Mouse (Mus musculus) liver, embryonic 15.5 days (tissue): ENCODE measurements around the gene Alg5. TPM values are rescaled to one million over a fixed set of nuclear protein-coding genes. Genes with fewer than 3 reads are reported as not detected.
"Not testable (repeated sequence)": the region's sequence is repeated elsewhere in the genome, so short reads cannot be mapped to it uniquely, and the experiment has no call there.

Source experiments
- ATAC-seq: fragments of 200-750 bp; cut with Nextera tagmentation; 2 replicates; pipeline ENCODE4 v1.8.0; 2017; ENCODE audit warnings: moderate number of reproducible peaks, mild to moderate bottlenecking, moderate library complexity; ENCODE audit not compliant: insufficient read depth
- H3K27ac ChIP-seq: fragments of 300-500 bp; sonication (generic); replicated peaks from 2 replicates; pipeline ENCODE4 v1.5.1; 2015; ENCODE audit warnings: mild to moderate bottlenecking, inconsistent platforms
- H3K27me3 ChIP-seq: fragments of 300-500 bp; sonication (generic); 2 replicates; pipeline ENCODE4 v1.6.1; 2015; ENCODE audit warnings: mild to moderate bottlenecking, inconsistent platforms
- H3K36me3 ChIP-seq: fragments of 300-500 bp; sonication (generic); replicated peaks from 2 replicates; pipeline ENCODE4 v1.6.1; 2015; ENCODE audit warnings: moderate library complexity, mild to moderate bottlenecking, inconsistent platforms
- H3K4me1 ChIP-seq: fragments of 300-500 bp; sonication (generic); replicated peaks from 2 replicates; pipeline ENCODE4 v1.6.1; 2015; ENCODE audit warnings: inconsistent platforms
- H3K4me2 ChIP-seq: fragments of 300-500 bp; sonication (generic); 2 replicates; pipeline ENCODE4 v1.6.1; 2015; ENCODE audit warnings: moderate library complexity, mild to moderate bottlenecking, inconsistent platforms
- H3K4me3 ChIP-seq: fragments of 300-500 bp; sonication (generic); replicated peaks from 2 replicates; pipeline ENCODE4 v1.5.1; 2015; ENCODE audit warnings: mild to moderate bottlenecking, inconsistent platforms
- H3K9ac ChIP-seq: fragments of 300-500 bp; sonication (generic); 2 replicates; pipeline ENCODE4 v1.6.1; 2015; ENCODE audit warnings: moderate library complexity, mild to moderate bottlenecking, inconsistent platforms
- H3K9me3 ChIP-seq: fragments of 300-500 bp; sonication (generic); replicated peaks from 2 replicates; pipeline ENCODE4 v1.6.1; 2016; ENCODE audit warnings: inconsistent platforms
- whole genome bisulfite sequencing: fragments of 180-500 bp; shearing (Covaris S2); methylation state at CpG from one replicate; pipeline ENCODE4 v1.1.7; 2015; ENCODE audit warnings: mixed read lengths; ENCODE audit not compliant: insufficient replicate concordance; 5-methylcytosine and 5-hydroxymethylcytosine counted together
- polyA plus RNA-seq: library from polyadenylated mRNA; unstranded; fragments of >200 nt; fragmentation: Nextera tagmentation; extraction: Ambion mirVana; gene quantifications from 2 replicates; pipeline ENCODE4 v1.2.1, GENCODE M21; 2015

Gene Alg5
- polyA plus RNA-seq, result 21.4 and 21.9 TPM in 2 replicates

DNA sequence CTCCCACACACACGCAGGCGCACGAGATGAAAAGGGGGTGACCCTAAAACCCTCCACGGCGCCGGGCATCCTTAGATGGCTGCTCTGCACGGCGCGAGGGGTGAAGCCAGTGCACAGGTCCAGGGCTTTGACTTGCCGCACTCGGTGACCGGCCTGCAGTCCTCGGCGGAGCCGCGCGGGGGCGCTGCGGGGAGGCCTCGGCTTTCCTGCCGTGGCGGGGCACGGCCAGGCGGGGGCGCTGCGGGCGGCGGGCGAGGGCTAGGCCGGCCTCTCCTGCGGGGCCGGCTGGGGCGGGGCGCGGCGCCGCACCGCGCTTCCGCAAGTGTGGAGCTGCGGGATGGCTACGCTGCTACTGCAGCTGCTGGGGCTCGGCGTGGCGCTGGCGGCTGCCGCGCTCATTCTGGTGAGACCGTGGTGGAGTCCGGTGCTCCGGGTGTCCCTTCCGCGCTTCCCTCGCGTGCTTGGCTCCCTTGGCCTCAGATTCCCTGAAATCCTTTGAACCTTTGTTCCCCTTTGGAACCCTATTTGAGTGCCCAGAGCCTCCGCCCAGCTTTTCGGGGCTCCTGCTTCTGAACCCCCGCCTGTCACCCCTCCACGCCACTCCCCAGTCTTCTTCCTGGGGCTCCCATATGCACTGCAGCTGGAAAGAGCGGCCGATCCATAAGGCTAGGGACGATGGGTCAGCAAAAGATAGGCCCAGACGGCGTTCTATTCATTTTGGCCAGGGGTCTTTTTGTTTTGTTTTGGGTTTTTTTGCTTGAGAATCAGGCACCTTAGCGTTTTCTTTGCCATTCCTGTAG, at the start of gene Alg5, which contains the start of gene Exosc8:
TSS of gene Alg5 (plus strand) at position 293 of the 800 bp plus-strand sequence.
TSS of gene Exosc8 (minus strand) at position 147 of the 800 bp plus-strand sequence.
- H3K4me1 ChIP-seq, result peaks cover 30% of the 10 kb centered on the region
- H3K9ac ChIP-seq, result peak within 1 kb of the TSS; percentile 83
- H3K27ac ChIP-seq, result peak within 1 kb of the TSS; percentile 99
- WGBS, result under 1% methylated on average over 63 of the region's 65 CpGs
- peak within 1 kb of the TSS; percentile 98 for H3K4me2 ChIP-seq
- H3K36me3 ChIP-seq, result peaks cover 41% of the 10 kb centered on the region
- peak within 1 kb of the TSS; percentile 87 for H3K4me3 ChIP-seq
- H3K9me3 ChIP-seq, result no peaks in the 10 kb centered on the region
- peak; percentile 87 for ATAC-seq
- H3K27me3 ChIP-seq, result no peaks in the 10 kb centered on the region

DNA sequence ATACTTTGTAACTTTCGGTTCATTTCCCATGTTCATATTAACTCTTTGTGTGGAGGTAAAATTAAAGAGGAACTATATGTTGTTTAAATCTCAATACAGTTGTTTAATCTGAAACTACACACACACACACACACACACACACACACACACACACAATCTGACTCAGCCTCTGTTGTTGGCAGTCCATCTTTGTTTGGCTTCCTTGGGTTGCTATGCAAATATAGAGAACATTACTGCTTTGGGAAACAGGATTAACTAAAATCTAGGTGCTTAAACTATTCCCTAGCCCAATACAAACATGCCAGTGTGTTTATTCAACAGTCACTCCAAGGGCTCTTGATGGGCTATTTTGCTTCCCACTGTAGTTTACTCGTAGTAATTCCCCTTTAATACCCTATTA, 48.1 kb upstream of the Alg5 start:
- no peaks in the 10 kb centered on the region for H3K36me3 ChIP-seq
- H3K27ac ChIP-seq, result no peak overlapping the region
- no peak overlapping the region for H3K9ac ChIP-seq
- no peak for ATAC-seq
- no peak overlapping the region for H3K4me2 ChIP-seq
- no peaks in the 10 kb centered on the region for H3K27me3 ChIP-seq
- WGBS, result 40% methylated on average over 2 of the region's 2 CpGs
- H3K4me1 ChIP-seq, result 0 out of 2 replicates have a peak, but pooled peaks cover 7% of the 10 kb centered on the region
- no peaks in the 10 kb centered on the region for H3K9me3 ChIP-seq
- H3K4me3 ChIP-seq, result no peak overlapping the region

DNA sequence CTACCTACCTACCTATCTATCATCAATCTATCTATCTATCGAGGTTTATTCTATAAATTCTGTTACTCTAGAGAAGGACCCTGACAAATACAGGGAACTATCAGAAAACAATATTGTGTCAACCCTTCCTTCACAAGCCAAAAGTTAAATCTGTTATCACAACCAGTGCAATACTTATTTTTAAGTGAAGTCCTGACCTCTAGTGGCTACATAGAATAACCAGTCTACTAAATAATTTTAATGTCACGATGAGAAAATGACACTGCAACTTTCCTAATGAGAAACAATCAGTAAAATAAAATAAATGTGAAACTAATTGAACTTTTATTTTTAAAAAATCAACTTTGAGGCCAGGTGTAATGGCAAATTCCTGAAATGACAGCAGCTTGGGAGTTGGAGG, 46.2 kb upstream of the Alg5 start:
- 16% methylated on average over 2 of the region's 2 CpGs for WGBS
- ATAC-seq, result no peak
- H3K27ac ChIP-seq, result no peak overlapping the region
- H3K9me3 ChIP-seq, result no peaks in the 10 kb centered on the region
- no peaks in the 10 kb centered on the region for H3K27me3 ChIP-seq
- H3K4me3 ChIP-seq, result no peak overlapping the region
- H3K4me1 ChIP-seq, result 0 out of 2 replicates have a peak, but pooled peaks cover 8% of the 10 kb centered on the region
- H3K9ac ChIP-seq, result no peak overlapping the region
- H3K4me2 ChIP-seq, result no peak overlapping the region
- no peaks in the 10 kb centered on the region for H3K36me3 ChIP-seq

DNA sequence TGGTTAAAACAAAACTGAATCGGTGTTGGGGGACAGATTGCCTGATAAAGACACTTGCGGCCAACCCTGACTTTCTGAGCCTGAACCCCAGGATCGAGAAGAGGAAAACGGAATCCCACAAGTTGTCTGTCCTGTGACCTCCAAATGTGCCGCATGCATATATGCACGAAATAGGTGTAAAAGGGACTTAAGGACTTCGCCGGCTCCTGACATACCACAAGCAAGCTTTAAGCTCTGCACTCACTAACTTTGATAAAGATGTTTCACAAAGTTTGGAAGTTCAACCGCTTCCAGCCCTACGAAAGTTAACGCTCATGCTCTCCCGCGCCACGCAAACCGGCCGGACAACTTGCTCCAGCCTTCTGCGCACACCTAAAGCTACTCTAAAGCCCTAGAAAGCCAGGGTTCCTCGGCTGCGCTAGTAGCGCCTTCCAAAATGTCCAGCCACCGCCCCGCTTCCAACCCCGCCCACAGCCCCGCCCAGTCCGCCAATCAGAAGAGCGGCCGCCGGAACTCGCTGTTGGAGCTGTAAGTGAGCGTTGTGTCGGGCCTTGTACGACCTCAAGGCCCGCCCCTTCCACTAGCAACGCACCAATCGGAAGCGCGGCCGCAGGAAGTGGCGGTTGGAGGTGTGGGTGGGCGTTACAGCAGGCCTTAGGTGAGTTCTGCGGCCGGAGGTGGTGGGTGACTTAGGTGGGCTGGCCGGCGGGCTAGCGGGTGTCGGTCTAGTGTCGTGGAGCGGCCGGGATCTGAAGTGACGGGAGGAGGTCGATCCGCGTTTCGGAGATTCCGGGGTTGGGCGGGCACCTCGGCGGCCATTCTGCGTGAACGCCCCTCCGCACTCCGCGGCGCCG, 42.9 kb upstream of the Alg5 start, which contains the start of gene Supt20:
TSS of gene Supt20 (plus strand) at position 606 of the 854 bp plus-strand sequence.
- WGBS, result under 1% methylated on average over 65 of the region's 65 CpGs
- Histone ChIP-seq H3K9me3 (no peaks in the 10 kb centered on the region), H3K36me3 (peaks cover 24% of the 10 kb centered on the region), H3K9ac (peak within 1 kb of the TSS; percentile 64), H3K27me3 (no peaks in the 10 kb centered on the region), H3K4me3 (peak within 1 kb of the TSS; percentile 81), H3K4me2 (peak within 1 kb of the TSS; percentile 89), H3K4me1 (peaks cover 16% of the 10 kb centered on the region), H3K27ac (peak within 1 kb of the TSS; percentile 90)
- peak; percentile 98 for ATAC-seq

DNA sequence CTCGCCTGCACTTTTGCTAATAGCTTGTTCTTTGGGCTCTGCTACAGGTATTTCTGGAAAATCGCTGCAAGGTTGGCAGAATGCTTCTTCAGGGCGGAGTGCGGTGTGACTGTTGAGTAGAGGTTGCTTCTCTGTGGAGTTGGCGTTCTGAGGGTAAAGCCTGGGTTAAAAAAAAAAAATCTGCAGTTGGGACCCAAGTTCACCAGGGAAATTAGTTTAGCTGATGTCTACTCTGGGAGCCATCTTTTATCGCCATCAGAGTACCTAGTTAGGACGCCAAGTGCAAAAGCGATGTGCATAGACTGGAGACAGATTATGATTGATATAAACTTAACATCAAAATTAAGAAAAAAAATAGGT, 42.3 kb upstream of the Alg5 start:
- H3K9ac ChIP-seq, result peak overlapping the region; percentile 64
- no peaks in the 10 kb centered on the region for H3K27me3 ChIP-seq
- peak overlapping the region; percentile 89 for H3K4me2 ChIP-seq
- H3K4me1 ChIP-seq, result peaks cover 16% of the 10 kb centered on the region
- peaks cover 29% of the 10 kb centered on the region for H3K36me3 ChIP-seq
- ATAC-seq, result 0 out of 2 replicates have a peak, but pooled peaks have one; percentile 0
- H3K27ac ChIP-seq, result peak overlapping the region; percentile 90
- peak overlapping the region; percentile 81 for H3K4me3 ChIP-seq
- WGBS, result 0% methylated on average over 8 of the region's 8 CpGs
- no peaks in the 10 kb centered on the region for H3K9me3 ChIP-seq

DNA sequence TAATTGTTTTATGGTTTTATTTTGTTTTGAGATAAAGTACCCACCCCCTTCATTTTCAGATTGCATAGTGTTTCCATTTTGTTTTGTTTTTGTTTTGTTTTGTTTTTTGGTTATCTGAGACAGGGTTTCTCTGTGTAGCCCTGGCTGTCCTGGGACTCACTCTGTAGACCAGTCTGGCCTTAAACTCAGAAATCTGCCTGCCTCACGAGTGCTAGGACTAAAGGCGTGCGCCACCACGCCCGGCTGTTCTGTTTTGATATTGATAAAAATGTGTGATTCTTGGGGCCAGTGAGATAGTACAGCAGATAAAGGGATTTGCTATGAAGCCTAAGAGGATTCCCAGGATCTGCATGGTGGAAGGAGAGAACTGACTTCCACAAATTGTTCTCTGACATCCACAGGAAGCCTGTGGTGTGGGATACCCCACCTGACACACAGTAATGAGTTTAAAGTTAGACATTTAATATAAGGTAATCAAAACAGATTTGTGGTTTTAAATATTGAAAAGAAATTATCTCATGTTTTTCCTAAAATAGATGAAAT, 35.5 kb upstream of the Alg5 start:
- no peak overlapping the region for H3K4me2 ChIP-seq
- peaks cover 8% of the 10 kb centered on the region for H3K4me1 ChIP-seq
- H3K9me3 ChIP-seq, result no peaks in the 10 kb centered on the region
- 23% methylated on average over 5 of the region's 5 CpGs for WGBS
- H3K27ac ChIP-seq, result no peak overlapping the region
- no peak overlapping the region for H3K9ac ChIP-seq
- peaks cover 58% of the 10 kb centered on the region for H3K36me3 ChIP-seq
- ATAC-seq, result peak; percentile 44; the same call in 1 of the 2 replicates
- no peaks in the 10 kb centered on the region for H3K27me3 ChIP-seq
- H3K4me3 ChIP-seq, result no peak overlapping the region

DNA sequence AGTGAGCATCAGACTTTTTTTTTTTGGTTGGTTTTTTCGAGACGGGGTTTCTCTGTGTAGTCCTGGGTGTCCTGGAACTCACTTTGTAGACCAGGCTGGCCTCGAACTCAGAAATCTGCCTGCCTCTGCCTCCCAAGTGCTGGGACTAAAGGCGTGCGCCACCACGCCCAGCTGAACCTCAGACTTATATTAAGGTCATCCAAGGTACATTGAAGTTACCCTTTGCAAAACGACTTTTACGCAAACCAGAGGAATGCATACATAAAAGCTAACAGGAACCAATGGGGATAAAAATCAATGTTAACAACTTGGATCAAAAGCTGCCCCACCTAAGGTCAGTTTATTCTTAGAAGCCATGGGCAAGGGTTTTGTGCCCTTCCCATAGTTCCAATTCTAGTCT, 31.2 kb upstream of the Alg5 start:
- 84% methylated on average over 8 of the region's 8 CpGs for whole genome bisulfite sequencing
- H3K4me1 ChIP-seq, H3K4me3 ChIP-seq, H3K9me3 ChIP-seq, H3K4me2 ChIP-seq, H3K27me3 ChIP-seq, ATAC-seq, H3K9ac ChIP-seq, H3K27ac ChIP-seq: not testable (repeated sequence)
- peaks cover 64% of the 10 kb centered on the region for H3K36me3 ChIP-seq

DNA sequence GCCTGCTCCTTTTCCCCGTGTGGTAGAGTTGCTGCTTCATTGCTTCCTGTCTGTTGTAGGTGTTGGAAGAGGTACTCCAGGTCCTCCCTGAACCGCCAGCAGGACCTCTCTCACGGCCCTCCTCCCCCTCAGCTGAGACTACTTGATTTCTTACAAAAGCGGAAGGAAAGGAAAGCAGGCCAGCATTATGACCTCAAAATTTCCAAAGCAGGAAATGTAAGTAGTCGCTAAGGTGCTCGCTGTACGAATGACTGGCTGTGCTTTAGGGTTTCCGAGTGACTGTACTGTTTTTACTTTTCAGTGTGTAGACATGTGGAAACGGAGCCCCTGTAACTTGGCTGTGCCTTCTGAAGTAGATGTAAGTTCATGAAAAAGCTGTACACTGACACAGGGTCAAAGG, 26.4 kb upstream of the Alg5 start:
- Histone ChIP-seq H3K36me3 (peaks cover 82% of the 10 kb centered on the region), H3K4me2 (no peak overlapping the region), H3K9ac (no peak overlapping the region), H3K4me1 (no peaks in the 10 kb centered on the region), H3K9me3 (no peaks in the 10 kb centered on the region), H3K27ac (no peak overlapping the region), H3K27me3 (no peaks in the 10 kb centered on the region), H3K4me3 (no peak overlapping the region)
- ATAC-seq, result no peak
- WGBS, result 65% methylated on average over 9 of the region's 9 CpGs

DNA sequence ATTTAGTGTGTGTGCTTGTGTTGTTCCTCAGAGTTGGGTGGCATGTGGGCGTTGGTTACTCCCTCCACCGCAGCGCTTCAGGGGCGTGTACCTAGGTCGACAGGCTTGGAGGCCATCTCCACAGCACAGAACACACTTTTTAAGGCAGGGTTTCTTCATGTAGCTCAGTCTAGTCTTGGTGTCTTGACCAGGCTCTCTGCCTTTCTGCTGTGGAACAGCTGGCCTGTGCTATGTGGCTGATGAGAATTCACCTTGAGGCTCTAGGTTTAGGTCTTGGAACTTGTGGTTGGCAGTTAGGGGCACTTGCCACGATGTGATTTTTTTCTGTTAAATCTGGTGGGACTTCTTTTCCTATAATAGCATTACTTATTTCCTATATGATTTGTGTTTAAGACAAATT, 21.1 kb upstream of the Alg5 start, which contains the start of gene Gm21958:
TSS of gene Gm21958 (minus strand) at position 101 of the 400 bp plus-strand sequence.
- H3K27ac ChIP-seq, result no peak within 1 kb of the TSS
- H3K27me3 ChIP-seq, result no peaks in the 10 kb centered on the region
- no peaks in the 10 kb centered on the region for H3K4me1 ChIP-seq
- H3K9ac ChIP-seq, result no peak within 1 kb of the TSS
- no peak for ATAC-seq
- 70% methylated on average over 6 of the region's 6 CpGs for WGBS
- peaks cover 79% of the 10 kb centered on the region for H3K36me3 ChIP-seq
- no peak within 1 kb of the TSS for H3K4me3 ChIP-seq
- H3K4me2 ChIP-seq, result no peak within 1 kb of the TSS
- no peaks in the 10 kb centered on the region for H3K9me3 ChIP-seq

DNA sequence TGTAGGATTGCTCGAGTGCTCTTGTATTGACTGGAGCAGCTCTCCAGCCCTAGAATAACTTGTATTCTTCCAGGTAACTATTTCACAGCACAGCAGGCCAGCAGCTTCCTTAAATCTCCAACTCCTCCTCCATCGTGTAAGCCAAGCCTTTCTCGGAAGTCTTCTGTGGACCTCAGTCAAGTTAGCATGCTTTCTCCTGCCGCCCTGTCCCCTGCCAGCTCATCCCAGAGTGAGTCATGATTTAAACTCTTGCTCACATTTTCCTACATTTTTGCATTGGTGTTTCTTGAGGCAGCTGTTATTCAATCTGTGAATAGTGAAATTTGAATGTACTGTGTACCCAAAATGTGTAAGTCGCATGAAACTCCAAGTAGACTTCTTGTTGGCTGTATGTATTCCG, 19.9 kb upstream of the Alg5 start:
- ATAC-seq, result no peak
- no peak overlapping the region for H3K4me3 ChIP-seq
- H3K4me1 ChIP-seq, result no peaks in the 10 kb centered on the region
- no peaks in the 10 kb centered on the region for H3K27me3 ChIP-seq
- H3K4me2 ChIP-seq, result no peak overlapping the region
- H3K9ac ChIP-seq, result no peak overlapping the region
- H3K27ac ChIP-seq, result no peak overlapping the region
- no peaks in the 10 kb centered on the region for H3K9me3 ChIP-seq
- WGBS, result 85% methylated on average over 6 of the region's 6 CpGs
- peaks cover 73% of the 10 kb centered on the region for H3K36me3 ChIP-seq

DNA sequence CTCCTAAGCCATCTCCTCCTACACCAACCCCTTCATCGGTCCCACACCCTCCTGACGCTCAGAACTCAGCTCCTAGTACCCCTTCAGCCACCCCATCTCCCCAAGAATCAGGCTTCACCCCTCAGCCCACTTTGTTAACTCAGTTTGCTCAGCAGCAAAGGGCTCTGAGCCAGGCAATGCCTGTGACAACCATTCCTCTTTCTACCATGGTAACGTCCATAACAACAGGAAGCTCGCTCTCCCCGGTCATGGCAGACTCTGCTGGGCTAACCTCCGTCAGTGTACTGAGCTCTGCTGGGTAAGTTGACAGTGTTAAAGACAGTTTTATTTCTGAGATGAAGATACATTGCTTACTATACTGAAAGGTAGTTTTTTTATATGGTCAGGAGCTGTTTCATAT, 18.0 kb upstream of the Alg5 start:
- H3K9ac ChIP-seq, result no peak overlapping the region
- H3K9me3 ChIP-seq, result no peaks in the 10 kb centered on the region
- H3K27ac ChIP-seq, result no peak overlapping the region
- WGBS, result 78% methylated on average over 6 of the region's 6 CpGs
- no peak overlapping the region for H3K4me3 ChIP-seq
- H3K36me3 ChIP-seq, result peaks cover 72% of the 10 kb centered on the region
- no peak overlapping the region for H3K4me2 ChIP-seq
- no peaks in the 10 kb centered on the region for H3K27me3 ChIP-seq
- no peaks in the 10 kb centered on the region for H3K4me1 ChIP-seq
- ATAC-seq, result no peak
